Mouse (Mus musculus) CH12.LX (cell line): ENCODE measurements around the gene Gng12. TPM values are rescaled to one million over a fixed set of nuclear protein-coding genes. Genes with fewer than 3 reads are reported as not detected.

Source experiments
- DNase-seq: peaks from one replicate; pipeline ENCODE4 v3.0.0-alpha.2; 2013; ENCODE audit errors: extremely low read depth
- H3K27ac ChIP-seq: 2 replicates; pipeline ENCODE4 v1.5.1; 2012; ENCODE audit warnings: low read depth, mild to moderate bottlenecking, control low read depth, moderate library complexity; ENCODE audit not compliant: insufficient read depth
- H3K27me3 ChIP-seq: replicated peaks from 2 replicates; pipeline ENCODE3; 2012; ENCODE audit warnings: inconsistent platforms
- H3K36me3 ChIP-seq, 2 experiments: replicated peaks in 1 of 2; 2 replicates each; pipeline versions ENCODE3 to v1.6.1; 2012; ENCODE audit warnings: inconsistent platforms in 1 of 2, low read length in 1 of 2, mild to moderate bottlenecking in 1 of 2, mixed read lengths in 1 of 2, moderate library complexity in 1 of 2; ENCODE audit not compliant: control insufficient read depth in 1 of 2, insufficient read depth in 1 of 2
- H3K4me1 ChIP-seq, 2 experiments: 2 replicates each; pipeline ENCODE4 v1.6.1; 2012; ENCODE audit warnings: inconsistent platforms in 1 of 2, moderate library complexity in 1 of 2; ENCODE audit not compliant: insufficient read depth in 2 of 2, control insufficient read depth in 1 of 2
- H3K4me2 ChIP-seq: 2 replicates; pipeline ENCODE4 v1.6.1; 2012; ENCODE audit warnings: low read depth, mild to moderate bottlenecking, control low read depth; ENCODE audit not compliant: poor library complexity, insufficient read depth, severe bottlenecking
- H3K4me3 ChIP-seq, 3 experiments: fragments of 150-350 bp in 1 of 3; sonication (generic) in 1 of 3; replicated peaks in 1 of 3; 2 replicates each; pipeline versions ENCODE3 to v1.5.1; 2011 to 2012; ENCODE audit warnings: low read depth in 2 of 3, low read length in 2 of 3, mild to moderate bottlenecking in 2 of 3, moderate library complexity in 2 of 3, control low read depth in 1 of 3, improper control_type of control experiment in 1 of 3, inconsistent platforms in 1 of 3, mixed read lengths in 1 of 3; ENCODE audit not compliant: poor library complexity in 1 of 3
- H3K79me2 ChIP-seq: replicated peaks from 2 replicates; pipeline ENCODE4 v1.6.1; 2012; ENCODE audit warnings: mild to moderate bottlenecking, moderate library complexity; ENCODE audit not compliant: control insufficient read depth, poor library complexity, insufficient read depth, severe bottlenecking; ENCODE audit errors: extremely low read depth
- H3K9ac ChIP-seq: 2 replicates; pipeline ENCODE4 v1.6.1; 2012; ENCODE audit warnings: low read depth, mild to moderate bottlenecking, control low read depth, moderate library complexity; ENCODE audit not compliant: insufficient read depth
- H3K9me3 ChIP-seq: replicated peaks from 2 replicates; pipeline ENCODE3; 2012; ENCODE audit warnings: low read length, inconsistent platforms, mixed read lengths
- CHD1 ChIP-seq: IDR thresholded peaks from 2 replicates; pipeline ENCODE4 v1.6.1; 2012; ENCODE audit warnings: low read depth, low read length, improper control_type of control experiment, inconsistent platforms
- E2F4 ChIP-seq: IDR thresholded peaks from 2 replicates; pipeline ENCODE4 v1.6.1; 2011; ENCODE audit warnings: low read depth, low read length, improper control_type of control experiment; ENCODE audit not compliant: insufficient replicate concordance
- ELF1 ChIP-seq: IDR thresholded peaks from 2 replicates; pipeline ENCODE4 v1.6.1; 2014; ENCODE audit warnings: low read depth, mild to moderate bottlenecking, inconsistent platforms, low read length, improper control_type of control experiment
- HCFC1 ChIP-seq: IDR thresholded peaks from 2 replicates; pipeline ENCODE4 v1.6.1; 2012; ENCODE audit warnings: low read depth, mild to moderate bottlenecking, inconsistent platforms, low read length, improper control_type of control experiment
- IRF4 ChIP-seq: IDR thresholded peaks from 2 replicates; pipeline ENCODE4 v1.6.1; 2014; ENCODE audit warnings: low read depth, mild to moderate bottlenecking, inconsistent platforms, low read length, improper control_type of control experiment
- JUN ChIP-seq: IDR thresholded peaks from 2 replicates; pipeline ENCODE4 v1.6.1; 2011; ENCODE audit warnings: low read depth, mild to moderate bottlenecking, low read length, improper control_type of control experiment, moderate library complexity; ENCODE audit not compliant: insufficient read depth
- MAX ChIP-seq: IDR thresholded peaks from 2 replicates; pipeline ENCODE4 v1.6.1; 2011; ENCODE audit warnings: low read length, improper control_type of control experiment
- MYC ChIP-seq: IDR thresholded peaks from 2 replicates; pipeline ENCODE4 v1.6.1; 2011; ENCODE audit warnings: low read depth, mild to moderate bottlenecking, improper control_type of control experiment, low read length
- NELFE ChIP-seq: IDR thresholded peaks from 2 replicates; pipeline ENCODE4 v1.6.1; 2011; ENCODE audit warnings: low read depth, low read length, improper control_type of control experiment
- POLR2A ChIP-seq: IDR thresholded peaks from 2 replicates; pipeline ENCODE4 v1.6.1; 2011; ENCODE audit warnings: low read depth, mild to moderate bottlenecking, improper control_type of control experiment, low read length
- SIN3A ChIP-seq: IDR thresholded peaks from 2 replicates; pipeline ENCODE4 v1.6.1; 2012; ENCODE audit warnings: low read length, improper control_type of control experiment, inconsistent platforms
- SMC3 ChIP-seq: IDR thresholded peaks from 2 replicates; pipeline ENCODE4 v1.6.1; 2011; ENCODE audit warnings: low read depth, low read length, improper control_type of control experiment
- TBP ChIP-seq: conservative IDR thresholded peaks from 2 replicates; pipeline ENCODE4 v1.6.1; 2011; ENCODE audit warnings: low read depth, low read length, improper control_type of control experiment
- TCF12 ChIP-seq: IDR thresholded peaks from 2 replicates; pipeline ENCODE4 v1.6.1; 2014; ENCODE audit warnings: low read depth, mild to moderate bottlenecking, inconsistent platforms, low read length, improper control_type of control experiment
- ZNF384 ChIP-seq: IDR thresholded peaks from 2 replicates; pipeline ENCODE4 v1.6.1; 2012; ENCODE audit warnings: low read depth, low read length, improper control_type of control experiment, inconsistent platforms
- dilution Hi-C: fragments of 300-500 bp; cut with MboI; formaldehyde crosslinking; loops from 2 replicates; pipeline ENCODE4 v1.14.3; 2020; ENCODE audit warnings: low sequenced_read_pairs; ENCODE audit not compliant: extremely low pct_unique_long_range_greater_than_20kb, extremely low pct_ligation_motif_present
- in situ Hi-C: fragments of 300-500 bp; cut with MboI; formaldehyde crosslinking; loops from 3 replicates; pipeline ENCODE4 v1.14.3; 2019; ENCODE audit warnings: low sequenced_read_pairs, low pct_ligation_motif_present, low pct_unique_long_range_greater_than_20kb, mixed read lengths
- polyA plus RNA-seq: library from polyadenylated mRNA; unstranded; fragments of >175 nt; gene quantifications from 2 replicates; pipeline ENCODE4 v1.2.1, GENCODE M21; 2012; ENCODE audit warnings: low read depth; ENCODE audit not compliant: insufficient read length
- total RNA-seq, 2 experiments: library from RNA; depleted of rRNA; stranded (reverse); fragments of 300-350 nt in 1 of 2; fragments of >200 nt in 1 of 2; gene quantifications; 2 replicates each; pipeline ENCODE4 v1.2.3; 2012 to 2014

The Gng12 gene
- total and polyA plus RNA-seq, 3 experiments: 3.9 to 20.8 (median 12.2) TPM

DNA sequence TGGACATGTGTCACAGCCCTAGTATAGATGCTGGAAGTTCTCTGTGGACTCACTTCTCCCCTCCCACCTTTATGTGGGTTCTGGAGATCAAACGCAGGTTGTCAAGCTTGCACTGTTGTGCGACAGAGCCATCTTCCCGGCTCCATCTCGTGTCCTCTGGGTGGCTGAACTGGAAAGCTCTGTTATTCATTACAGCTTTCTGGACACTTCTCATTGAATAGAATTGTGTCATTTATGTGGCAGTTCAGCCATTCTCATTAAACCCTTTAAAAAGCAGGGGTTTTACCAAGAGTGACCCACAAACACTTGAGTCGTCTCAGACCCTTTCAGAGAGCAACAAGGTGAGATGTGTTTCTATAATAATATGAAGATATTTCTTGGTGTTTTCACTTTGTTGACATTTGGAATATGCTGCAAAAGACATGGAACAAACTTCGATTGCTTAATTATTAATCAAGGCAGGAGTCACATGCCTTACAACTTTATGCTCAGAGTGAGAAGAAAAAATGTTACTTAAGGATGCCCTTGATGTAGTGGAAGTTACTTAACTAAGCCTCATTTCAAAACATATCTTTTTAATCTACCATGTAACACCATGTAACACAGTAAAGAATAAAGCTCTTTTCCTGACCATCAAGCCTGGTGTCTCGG is 28.2 kb downstream of the Gng12 start:
- Histone ChIP-seq H3K9ac (no peak overlapping the region), H3K4me2 (no peak overlapping the region), H3K4me1 (peaks cover 0 to 17% of the 10 kb centered on the region in 2 experiments; a peak in 2 of 4 replicates), H3K79me2 (no peaks in the 10 kb centered on the region), H3K9me3 (no peaks in the 10 kb centered on the region), H3K27ac (no peak overlapping the region), H3K36me3 (no peaks in the 10 kb centered on the region), H3K4me3 (no peak overlapping the region), H3K27me3 (no peaks in the 10 kb centered on the region)
- in situ Hi-C loops (no loop called here), dilution Hi-C loops (no loop called here)
- TF ChIP-seq ELF1: no peak
- no peak for TF ChIP-seq MYC
- TF ChIP-seq E2F4: no peak
- no peak for TF ChIP-seq TBP
- TF ChIP-seq MAX: no peak
- TF ChIP-seq TCF12: no peak
- no peak for TF ChIP-seq CHD1
- TF ChIP-seq SIN3A: no peak
- TF ChIP-seq HCFC1: no peak
- TF ChIP-seq POLR2A: no peak
- TF ChIP-seq SMC3: no peak
- no peak for DNase-seq

DNA sequence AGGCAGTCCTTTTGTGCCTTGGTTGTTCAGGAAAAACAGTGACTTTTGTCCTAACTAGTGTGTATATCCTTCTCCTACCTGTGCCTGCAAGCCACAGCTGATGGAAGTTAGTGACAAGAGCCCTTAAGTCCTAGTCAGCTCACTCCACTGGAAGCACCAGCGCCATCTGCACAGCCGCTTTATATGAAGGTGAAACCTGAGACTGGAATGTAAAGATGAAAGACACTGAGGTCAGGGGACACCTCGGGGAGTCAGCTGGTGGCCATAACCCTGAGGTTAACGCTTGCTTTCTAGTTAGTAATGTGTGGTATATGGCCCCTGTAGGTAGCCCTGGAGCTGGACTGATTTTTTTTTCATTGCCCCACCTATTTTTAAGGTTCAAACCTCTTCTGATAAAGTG is 30.1 kb downstream of the Gng12 start:
- Histone ChIP-seq H3K36me3 (no peaks in the 10 kb centered on the region), H3K9ac (no peak overlapping the region), H3K27me3 (no peaks in the 10 kb centered on the region), H3K4me2 (no peak overlapping the region), H3K4me1 (peaks cover 2 to 25% of the 10 kb centered on the region in 2 experiments; a peak in 2 of 4 replicates), H3K9me3 (no peaks in the 10 kb centered on the region), H3K4me3 (no peak overlapping the region), H3K79me2 (no peaks in the 10 kb centered on the region), H3K27ac (no peak overlapping the region)
- TF ChIP-seq JUN: no peak
- TF ChIP-seq HCFC1: no peak
- no peak for TF ChIP-seq NELFE
- dilution Hi-C loops (no loop called here), in situ Hi-C loops (no loop called here)
- no peak for DNase-seq

DNA sequence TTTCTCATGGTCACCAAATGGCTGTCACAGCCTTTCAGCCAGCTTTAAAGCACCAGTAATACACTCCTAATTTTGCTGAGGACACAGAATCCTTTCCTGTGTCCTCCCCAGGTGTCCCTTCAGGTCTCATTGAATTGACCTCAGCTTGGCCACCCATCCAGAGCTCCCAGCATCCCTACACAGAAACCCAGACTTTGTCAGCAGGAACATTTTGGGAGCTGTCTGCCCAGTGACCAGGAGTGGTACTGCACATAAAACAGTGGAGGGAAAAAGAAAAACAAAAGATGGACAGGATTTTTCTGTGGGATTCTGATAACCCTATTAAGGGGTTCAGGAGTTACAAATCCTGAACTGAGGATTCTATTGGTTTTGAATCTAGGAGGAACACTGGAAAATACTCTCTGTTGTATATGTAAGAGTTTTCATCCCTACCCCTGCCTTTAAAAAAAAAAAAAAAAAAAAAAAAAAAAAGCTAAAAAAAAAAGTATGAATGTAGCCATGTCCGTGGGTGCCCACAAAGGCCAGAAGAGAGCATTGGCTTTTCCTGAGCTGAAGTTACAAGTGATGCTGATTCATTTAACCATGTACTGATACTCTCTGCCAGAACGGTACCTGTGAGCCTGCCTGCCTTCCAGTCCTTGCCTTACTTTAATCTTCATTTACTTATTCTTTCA is 32.9 kb downstream of the Gng12 start:
- H3K4me1 ChIP-seq: peaks cover 2 to 25% of the 10 kb centered on the region in 2 experiments; a peak in 2 of 4 replicates
- no peak overlapping the region; the same call in 1 of the 2 replicates for H3K4me2 ChIP-seq
- H3K9ac ChIP-seq: no peak overlapping the region
- no peaks in the 10 kb centered on the region for H3K36me3 ChIP-seq
- no peak overlapping the region for H3K27ac ChIP-seq
- in situ Hi-C loops: no loop called here
- H3K79me2 ChIP-seq: no peaks in the 10 kb centered on the region
- no peak for DNase-seq
- TF ChIP-seq IRF4 (no peak), ZNF384 (peak; percentile 71)
- TF ChIP-seq, all 38 proteins: peak for 1
- Histone ChIP-seq H3K27me3 (no peaks in the 10 kb centered on the region), H3K9me3 (no peaks in the 10 kb centered on the region), H3K4me3 (no peak overlapping the region)
- dilution Hi-C loops: no loop called here
